Mouse (Mus musculus): Measurements from ENCODE around the gene Arih2.

DNA sequence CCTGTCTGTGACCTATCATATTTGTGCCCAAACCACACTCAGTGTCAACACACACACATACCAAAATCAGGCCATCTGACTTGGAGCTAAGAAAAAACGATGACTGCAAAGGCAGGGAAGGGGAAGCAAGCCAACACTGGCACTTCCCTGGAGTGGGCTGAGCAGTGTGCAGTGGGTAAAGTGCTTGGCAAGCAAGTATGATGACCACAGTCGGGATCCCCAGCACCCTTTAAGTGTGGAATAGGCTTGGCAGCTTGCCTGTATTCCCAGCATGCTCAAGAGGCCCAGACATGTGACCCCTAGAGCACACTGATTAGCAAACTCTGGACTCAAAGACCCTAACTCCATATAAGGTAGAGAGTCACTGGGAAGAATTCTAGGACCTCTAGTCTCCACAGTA, 22.7 kb downstream of the Arih2 start:
- TF ChIP-seq CTCF (IDR thresholded peaks at IDR 0.05; ENCODE audit: low read depth, low read length) (no peak), POLR2A (IDR thresholded peaks at IDR 0.05; ENCODE audit: extremely low read depth, insufficient read depth, low read length) (no peak)
